ENCODE assay signal across 10 mouse cellular contexts in genomic region chr13:111050097-111050496, GRCm38 (mm10).
DNase-seq lines count a peak whose midpoint lies in the region; ATAC-seq lines count a peak whose summit lies in the region.
"Had no signal": no experiment of that assay in that cellular context is flagged by ENCODE, and none has a peak within 500 bp of the region (broad histone marks: within the 10 kb centered on the region; RNA-seq: fewer than 3 reads in every experiment).

No protein-coding gene starts in this region.

- no peak overlapping the region for H3K9ac ChIP-seq in heart, embryonic 13.5 days
- H3K9ac ChIP-seq in midbrain, embryonic 13.5 days (replicated peaks): no peak overlapping the region
- H3K9ac ChIP-seq in midbrain, embryonic 16.5 days (ENCODE audit: low read depth, low read length): no peak overlapping the region
- no peak overlapping the region for H3K9ac ChIP-seq in stomach, embryonic 14.5 days (replicated peaks; ENCODE audit: low read depth, low read length)

- no peak for DNase-seq in heart, postnatal 25 days (ENCODE audit: low spot score)
- no peak for DNase-seq in limb, embryonic 10.5 days (ENCODE audit: low spot score)
- DNase-seq in thymus, postnatal 10 days (ENCODE audit: low spot score in 2 of 2): no peak
- no peak for DNase-seq in left cerebral cortex, adult 9 months (ENCODE audit: low spot score in 2 of 2)

- no peaks in the 10 kb centered on the region for H3K36me3 ChIP-seq in heart, embryonic 13.5 days
- H3K36me3 ChIP-seq in midbrain, embryonic 13.5 days: no peaks in the 10 kb centered on the region
- H3K36me3 ChIP-seq in midbrain, embryonic 16.5 days (ENCODE audit: control insufficient read depth, insufficient read depth, low read length): no peaks in the 10 kb centered on the region
- no peaks in the 10 kb centered on the region for H3K36me3 ChIP-seq in limb, embryonic 10.5 days
- H3K36me3 ChIP-seq in stomach, embryonic 14.5 days (ENCODE audit: control insufficient read depth, insufficient read depth, low read length): no peaks in the 10 kb centered on the region
- H3K36me3 ChIP-seq: G1E had no signal

- no peaks in the 10 kb centered on the region for H3K27me3 ChIP-seq in heart, embryonic 13.5 days (replicated peaks)
- H3K27me3 ChIP-seq in midbrain, embryonic 13.5 days: no peaks in the 10 kb centered on the region
- H3K27me3 ChIP-seq in midbrain, embryonic 16.5 days (ENCODE audit: control insufficient read depth, insufficient read depth, low read depth, low read length): no peaks in the 10 kb centered on the region
- H3K27me3 ChIP-seq in limb, embryonic 10.5 days (ENCODE audit: low read depth, poor library complexity, severe bottlenecking): no peaks in the 10 kb centered on the region
- H3K27me3 ChIP-seq in stomach, embryonic 14.5 days (ENCODE audit: control insufficient read depth, insufficient read depth, low read length): no peaks in the 10 kb centered on the region

- ATAC-seq in heart, embryonic 13.5 days (ENCODE audit: extremely low read depth, insufficient number of reproducible peaks, low FRiP score, low TSS enrichment): no peak
- no peak for ATAC-seq in midbrain, embryonic 13.5 days
- ATAC-seq in midbrain, embryonic 16.5 days: no peak
- 0 out of 2 replicates have a peak, but pooled peaks have one; percentile 56 for ATAC-seq in stomach, embryonic 14.5 days (ENCODE audit: insufficient number of reproducible peaks, insufficient read depth, low FRiP score, low read depth)
- ATAC-seq: intestine, embryonic 16.5 days had no signal

- H3K9me3 ChIP-seq in heart, embryonic 13.5 days: 0 out of 2 replicates have a peak, but pooled peaks cover 7% of the 10 kb centered on the region
- H3K9me3 ChIP-seq in midbrain, embryonic 13.5 days: no peaks in the 10 kb centered on the region
- no peaks in the 10 kb centered on the region for H3K9me3 ChIP-seq in midbrain, embryonic 16.5 days (replicated peaks; ENCODE audit: control insufficient read depth, low read length, poor library complexity, severe bottlenecking)
- H3K9me3 ChIP-seq in limb, embryonic 10.5 days (replicated peaks): no peaks in the 10 kb centered on the region
- H3K9me3 ChIP-seq in stomach, embryonic 14.5 days (ENCODE audit: control insufficient read depth, low read depth, low read length): peaks cover 5% of the 10 kb centered on the region; the same call in 1 of the 2 replicates
- H3K9me3 ChIP-seq: G1E had no signal

- peaks cover 18% of the 10 kb centered on the region for H3K4me1 ChIP-seq in heart, embryonic 13.5 days
- peaks cover 8% of the 10 kb centered on the region; the same call in 1 of the 2 replicates for H3K4me1 ChIP-seq in midbrain, embryonic 13.5 days (replicated peaks)
- no peaks in the 10 kb centered on the region; the same call in 1 of the 2 replicates for H3K4me1 ChIP-seq in midbrain, embryonic 16.5 days (ENCODE audit: control insufficient read depth, insufficient read depth, low read length)
- H3K4me1 ChIP-seq in limb, embryonic 10.5 days: peaks cover 17% of the 10 kb centered on the region
- H3K4me1 ChIP-seq in stomach, embryonic 14.5 days (ENCODE audit: control insufficient read depth, insufficient read depth, low read length): peaks cover 5% of the 10 kb centered on the region; the same call in 1 of the 2 replicates

- H3K4me3 ChIP-seq in heart, embryonic 13.5 days: no peak overlapping the region
- H3K4me3 ChIP-seq in midbrain, embryonic 13.5 days (replicated peaks): no peak overlapping the region
- H3K4me3 ChIP-seq in midbrain, embryonic 16.5 days (ENCODE audit: low read depth, low read length): no peak overlapping the region
- H3K4me3 ChIP-seq in limb, embryonic 10.5 days: no peak overlapping the region
- H3K4me3 ChIP-seq in stomach, embryonic 14.5 days (ENCODE audit: low read depth, low read length): no peak overlapping the region

- intact Hi-C loops in heart, postnatal 25 days (cut with DNase I): no loop called here

- peak overlapping the region; percentile 13 for H3K27ac ChIP-seq in heart, embryonic 13.5 days (replicated peaks)
- H3K27ac ChIP-seq in midbrain, embryonic 13.5 days: peak overlapping the region; percentile 41
- H3K27ac ChIP-seq in midbrain, embryonic 16.5 days (ENCODE audit: low read length): no peak overlapping the region
- peak overlapping the region; percentile 27; the same call in 1 of the 2 replicates for H3K27ac ChIP-seq in limb, embryonic 10.5 days
- H3K27ac ChIP-seq in stomach, embryonic 14.5 days (ENCODE audit: low read length): no peak overlapping the region

- 46% methylated on average over 6 of the region's 6 CpGs for WGBS in heart, embryonic 13.5 days
- WGBS in midbrain, embryonic 13.5 days: 26% methylated on average over 6 of the region's 6 CpGs
- whole genome bisulfite sequencing in midbrain, embryonic 16.5 days: 19% methylated on average over 6 of the region's 6 CpGs
- 52% methylated on average over 6 of the region's 6 CpGs for WGBS in limb, embryonic 10.5 days
- 16% methylated on average over 6 of the region's 6 CpGs for WGBS in stomach, embryonic 14.5 days

- no peak overlapping the region for H3K4me2 ChIP-seq in heart, embryonic 13.5 days
- H3K4me2 ChIP-seq in midbrain, embryonic 13.5 days (replicated peaks): no peak overlapping the region
- no peak overlapping the region for H3K4me2 ChIP-seq in midbrain, embryonic 16.5 days (ENCODE audit: low read length)
- H3K4me2 ChIP-seq in stomach, embryonic 14.5 days (replicated peaks; ENCODE audit: low read depth, low read length): no peak overlapping the region

Comparison
In these comparisons a context has a peak if more than half of its experiments do, and no peak if none do; other contexts are left out.
1. H3K27ac ChIP-seq: peak in heart, embryonic 13.5 days (single experiment), midbrain, embryonic 13.5 days (single experiment) and limb, embryonic 10.5 days (single experiment); none in midbrain, embryonic 16.5 days (single experiment) and stomach, embryonic 14.5 days (single experiment).